Mouse (Mus musculus) left cerebral cortex, adult 2 months (tissue): ENCODE data around the gene Slco2b1. TPM values are rescaled to one million over a fixed set of nuclear protein-coding genes. Genes with fewer than 3 reads are reported as not detected.

Experiments
- DNase-seq, 2 experiments: peaks; one replicate each; pipeline ENCODE4 v3.0.0; 2021 to 2022; ENCODE audit warnings: low spot score in 2 of 2, mixed read lengths in 1 of 2; ENCODE audit errors: extremely low spot score in 1 of 2
- H3K27ac ChIP-seq: fragments of 200-600 bp; 2 replicates; pipeline ENCODE4 v1.8.1; 2022
- H3K4me3 ChIP-seq: fragments of 200-600 bp; 2 replicates; pipeline ENCODE4 v1.8.1; 2022
- CTCF ChIP-seq: fragments of 200-600 bp; IDR thresholded peaks from 2 replicates; pipeline ENCODE4 v1.8.1; 2022; ENCODE audit warnings: antibody characterized with exemption, mild to moderate bottlenecking, moderate library complexity
- intact Hi-C: fragments of 180-260 bp; cut with DNase I; formaldehyde crosslinking; loops from one replicate; pipeline ENCODE4 v1.15.1; 2025
- total RNA-seq, 2 experiments: library from RNA; stranded (reverse); gene quantifications; 2 replicates each; pipeline ENCODE4 v1.2.3; 2021

Slco2b1 gene
- total RNA-seq, 2 experiments from 2014 or later: 12.3 to 12.9 TPM

DNA sequence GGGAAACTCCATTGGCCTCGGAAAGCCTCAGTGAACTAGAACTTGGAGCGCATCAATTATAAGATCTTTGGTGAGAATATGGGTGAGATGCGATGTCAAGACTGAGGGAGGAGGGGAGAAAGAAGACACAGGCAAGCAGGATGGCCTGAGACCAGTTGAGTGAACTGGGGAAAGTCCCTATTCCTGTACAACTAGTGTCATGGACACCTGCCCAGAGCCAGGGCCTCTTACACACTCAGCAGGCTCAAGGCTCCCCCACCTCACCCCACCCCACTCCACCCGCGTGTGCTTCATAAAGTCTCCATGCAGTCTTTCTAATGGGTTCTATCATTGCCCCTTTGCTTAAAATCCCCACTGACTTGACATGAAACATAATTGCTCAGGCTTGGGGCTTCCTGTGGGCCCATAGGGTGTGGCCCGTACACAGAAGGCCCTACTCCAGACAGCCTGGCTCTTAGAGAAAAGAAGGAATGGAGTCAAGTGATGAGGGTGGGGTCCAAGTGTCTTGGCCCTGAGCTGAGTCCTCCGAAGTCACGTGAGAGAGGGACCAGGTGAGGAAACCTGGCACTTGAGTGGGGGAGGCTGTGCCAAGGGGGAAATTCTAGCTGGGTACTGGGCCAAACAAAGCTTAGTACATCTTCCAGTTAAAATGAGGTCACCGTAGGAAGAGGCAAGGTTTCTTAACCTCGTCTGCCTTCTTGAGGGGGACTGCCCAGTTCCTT, 45.2 kb downstream of the Slco2b1 start:
- no peak overlapping the region for H3K27ac ChIP-seq
- intact Hi-C loops: no loop called here
- TF ChIP-seq CTCF: no peak
- H3K4me3 ChIP-seq: no peak overlapping the region
- no peak for DNase-seq

DNA sequence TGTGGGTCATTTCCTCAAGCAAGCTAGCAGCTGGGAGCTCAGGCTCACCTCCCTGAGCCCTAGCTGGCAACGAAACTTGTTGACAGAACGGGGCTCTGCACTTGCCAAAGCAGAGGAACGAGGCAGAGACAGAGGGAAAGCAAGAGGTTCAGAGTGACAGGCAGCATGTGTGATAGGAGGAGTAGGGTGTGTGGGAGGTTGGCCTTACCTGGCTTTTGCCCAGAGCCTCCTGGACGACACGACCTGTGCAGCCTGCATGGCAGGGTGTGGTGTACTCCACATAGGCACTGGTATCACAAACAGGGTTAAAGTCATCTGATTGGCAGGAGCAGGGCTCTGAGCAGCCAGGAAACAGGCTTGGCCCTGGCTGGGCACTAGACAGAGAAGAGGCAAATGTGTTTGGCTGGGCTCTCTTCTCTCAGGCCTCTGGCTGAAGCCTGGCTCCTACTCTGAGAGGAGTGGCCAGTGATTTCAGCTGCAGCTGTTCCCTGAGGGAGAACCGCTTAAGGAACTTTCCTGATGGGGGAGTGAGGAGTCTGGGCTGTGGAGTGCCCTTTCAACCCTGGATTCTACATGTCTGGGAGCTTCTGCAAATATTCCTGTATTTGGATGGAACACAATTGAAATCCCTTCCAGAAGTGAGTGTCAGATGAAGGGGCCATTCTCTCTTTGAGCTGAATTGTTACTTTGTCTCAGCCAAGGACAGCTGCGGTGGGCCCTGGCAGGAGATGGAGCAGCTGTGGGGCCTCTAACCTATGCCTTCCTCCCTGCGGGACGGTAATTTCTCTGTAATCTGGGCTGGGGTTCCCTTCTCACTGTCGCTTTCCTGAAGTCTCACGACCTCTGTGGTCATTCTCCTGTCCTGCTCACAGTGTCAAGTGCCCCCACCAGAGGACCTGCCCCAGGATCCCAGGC, 46.3 kb downstream of the Slco2b1 start:
- intact Hi-C loops: no loop called here
- no peak for DNase-seq
- no peak for TF ChIP-seq CTCF
- H3K4me3 ChIP-seq: no peak overlapping the region
- H3K27ac ChIP-seq: peak overlapping the region; percentile 56

GRCm38 (mm10) chr7:99663507-99664220, 47.5 kb downstream of the Slco2b1 start:
- Histone ChIP-seq H3K27ac (no peak overlapping the region; the same call in 1 of the 2 replicates), H3K4me3 (no peak overlapping the region)
- TF ChIP-seq CTCF: no peak
- intact Hi-C loops: no loop called here
- no peak for DNase-seq

DNA sequence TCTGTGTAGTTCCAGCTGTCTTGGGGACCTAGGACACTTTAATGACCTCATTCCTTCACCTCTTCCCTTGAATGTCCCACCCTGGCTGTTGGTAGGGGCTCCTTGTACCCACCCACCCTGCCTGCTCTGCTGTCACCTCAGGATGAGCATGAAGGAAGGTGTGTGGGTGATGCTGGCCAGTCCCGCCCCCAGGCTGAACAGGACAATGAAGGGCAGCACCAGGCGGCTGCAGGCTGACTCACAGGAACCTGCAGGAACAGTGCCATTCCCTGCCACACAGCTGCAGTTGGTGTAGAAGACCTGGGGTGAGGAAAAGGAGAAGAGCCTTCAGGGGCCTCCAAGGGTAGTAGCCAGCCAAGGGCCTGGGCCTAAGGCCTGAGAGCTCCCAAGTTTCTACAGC, 48.8 kb downstream of the Slco2b1 start:
- TF ChIP-seq CTCF: no peak
- no peak overlapping the region for H3K4me3 ChIP-seq
- H3K27ac ChIP-seq: no peak overlapping the region
- no peak for DNase-seq
- intact Hi-C loops: no loop called here

DNA sequence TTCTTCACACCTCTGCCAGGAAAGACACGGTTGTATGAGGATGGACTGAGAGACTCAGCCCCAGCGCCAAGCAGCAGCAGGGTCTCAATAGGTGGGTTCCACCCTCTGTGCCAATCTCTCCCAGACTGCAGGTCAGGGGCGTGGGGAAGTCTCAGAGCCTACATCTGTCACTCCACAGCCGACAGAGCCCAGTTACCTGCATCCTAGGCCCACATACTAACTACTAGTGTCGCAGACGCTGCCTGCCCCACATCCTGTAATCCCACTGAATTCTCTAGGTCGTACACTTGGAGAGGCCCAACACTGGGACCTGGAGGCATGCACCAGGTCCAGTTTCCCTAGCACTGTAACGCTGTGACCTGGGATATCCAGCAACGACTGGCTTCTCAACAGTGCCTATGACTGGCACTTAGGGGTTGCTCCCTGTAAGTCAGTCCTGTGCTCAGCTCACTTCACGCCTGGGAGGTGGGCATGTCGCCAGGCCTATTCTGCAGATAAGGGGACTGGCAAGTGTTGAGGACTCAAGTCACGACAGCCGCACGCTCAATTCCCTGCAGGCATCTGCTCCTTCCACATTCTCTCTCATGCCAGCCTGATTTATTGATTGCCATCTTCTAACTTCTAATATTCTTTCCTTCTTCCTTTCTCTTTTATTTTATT, 49.4 kb downstream of the Slco2b1 start:
- TF ChIP-seq CTCF: no peak
- DNase-seq: no peak
- Histone ChIP-seq H3K4me3 (no peak overlapping the region), H3K27ac (no peak overlapping the region)
- intact Hi-C loops: no loop called here

- intact Hi-C loops: no loop called here
- TF ChIP-seq CTCF: no peak
- DNase-seq: no peak
Measured at GRCm38 (mm10) chr7:99661071-99661470, 50.1 kb downstream of the Slco2b1 start.

DNA sequence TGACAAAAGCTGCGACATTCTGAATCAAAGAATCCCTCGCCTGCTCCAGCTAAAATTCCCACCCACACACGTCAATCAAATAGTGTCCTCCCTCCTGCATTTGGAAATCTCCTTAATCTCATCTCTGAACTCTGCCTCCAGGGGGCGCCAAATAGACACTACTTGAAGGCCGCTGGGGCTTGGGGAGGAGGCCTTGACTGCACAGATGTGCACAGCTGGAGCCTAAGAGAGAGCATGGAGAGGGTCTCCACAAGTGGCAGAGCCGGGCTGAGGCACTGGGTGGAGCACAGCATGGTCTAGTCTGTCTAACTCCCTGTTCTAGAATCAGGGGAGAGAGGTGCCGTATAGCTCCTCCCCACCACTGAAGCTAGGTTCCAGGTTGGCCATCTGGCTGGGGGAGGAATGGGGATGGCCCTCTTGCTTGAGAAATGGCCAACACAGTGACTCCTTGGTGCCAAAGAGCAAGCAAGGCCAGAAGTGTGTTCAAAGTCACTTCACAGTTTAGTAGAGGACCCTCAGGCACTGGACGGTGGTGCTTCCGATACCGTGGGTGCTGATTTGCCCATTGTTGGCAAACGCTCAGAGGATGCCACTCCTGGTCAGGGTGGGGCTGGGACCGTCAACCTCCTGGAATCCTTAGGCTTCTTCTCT, 51.6 kb downstream of the Slco2b1 start:
- TF ChIP-seq CTCF: peak; percentile 82
- Histone ChIP-seq H3K27ac (no peak overlapping the region), H3K4me3 (no peak overlapping the region)
- peak; percentile 74 to 79 for DNase-seq
- intact Hi-C loops: loop anchor here (1.0 to 2.0 kb wide), 2 partner anchors 51 to 139 kb away; no protein-coding TSS in a partner anchor

More at GRCm38 (mm10) chr7:99661071-99661470, 50.1 kb downstream of the Slco2b1 start:
- Histone ChIP-seq H3K4me3 (no peak overlapping the region), H3K27ac (no peak overlapping the region)

GRCm38 (mm10) chr7:99654244-99654643, 56.9 kb downstream of the Slco2b1 start:
- Histone ChIP-seq H3K4me3 (no peak overlapping the region), H3K27ac (no peak overlapping the region)
- no peak for DNase-seq
- no peak for TF ChIP-seq CTCF
- intact Hi-C loops: no loop called here

DNA sequence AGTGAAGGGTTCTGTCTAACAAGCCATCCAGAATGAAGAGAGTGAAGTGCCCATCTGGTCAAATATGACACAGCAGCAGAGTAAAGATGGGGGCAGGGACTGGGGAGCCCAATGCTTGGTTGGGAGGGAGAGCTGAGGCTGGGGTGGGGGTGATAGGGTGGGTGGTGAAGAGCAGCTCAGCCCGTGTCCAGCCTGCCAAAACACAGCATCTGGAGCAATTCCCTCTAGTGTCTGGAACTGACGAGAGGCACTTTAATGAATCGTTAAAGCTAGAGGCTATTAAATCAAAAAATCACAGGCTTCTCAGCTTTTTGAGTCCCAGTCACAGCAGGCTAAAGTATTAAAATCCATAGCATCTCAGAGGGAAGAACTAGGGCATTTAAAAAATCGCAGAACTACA, 61.6 kb downstream of the Slco2b1 start:
- intact Hi-C loops: no loop called here
- H3K4me3 ChIP-seq: no peak overlapping the region
- no peak for TF ChIP-seq CTCF
- no peak overlapping the region for H3K27ac ChIP-seq
- no peak for DNase-seq

DNA sequence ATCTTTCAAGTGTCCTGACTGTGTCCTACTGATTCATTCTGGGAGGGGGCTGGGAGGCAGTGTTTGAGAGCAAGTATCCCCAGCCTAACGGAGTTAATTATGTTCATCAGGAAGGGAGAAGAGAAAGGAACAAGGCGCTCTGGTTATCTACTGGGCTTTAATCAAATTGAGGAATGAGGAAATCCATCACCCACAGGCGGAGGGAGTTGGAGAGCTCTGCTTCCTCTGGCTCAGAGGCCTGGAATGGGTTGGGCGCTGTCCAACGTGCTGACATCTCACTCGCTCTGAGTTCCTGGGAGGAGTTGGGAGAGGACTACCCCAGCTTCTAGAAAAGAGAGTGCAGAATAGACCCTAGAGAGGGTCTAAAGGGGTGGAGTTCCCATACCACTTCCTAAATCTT, 62.5 kb downstream of the Slco2b1 start:
- no peak overlapping the region for H3K4me3 ChIP-seq
- DNase-seq: no peak
- intact Hi-C loops: no loop called here
- H3K27ac ChIP-seq: no peak overlapping the region
- TF ChIP-seq CTCF: no peak

GRCm38 (mm10) chr7:99644701-99645100, 66.4 kb downstream of the Slco2b1 start:
- no peak overlapping the region for H3K27ac ChIP-seq
- intact Hi-C loops: no loop called here
- no peak for DNase-seq
- no peak overlapping the region for H3K4me3 ChIP-seq
- TF ChIP-seq CTCF: no peak
